Mouse (Mus musculus): ENCODE results near the gene Ephb6. TPM values are rescaled to one million over a fixed set of nuclear protein-coding genes. Genes with fewer than 3 reads are reported as not detected.
"Not testable (repeated sequence)": the region's sequence is repeated elsewhere in the genome, so short reads cannot be mapped to it uniquely, and the experiment has no call there.

Gene Ephb6
- polyA plus RNA-seq (2016; fragmentation: Nextera tagmentation; extraction: Ambion mirVana) = 5.1 and 6.2 TPM in 2 replicates

- H3K27ac ChIP-seq = peak within 1 kb of the TSS; percentile 93
- DNase-seq (ENCODE audit: low spot score) = peak; percentile 91
- H3K9me3 ChIP-seq = no peaks in the 10 kb centered on the region
- WGBS = under 1% methylated on average over 67 of the region's 68 CpGs
- H3K36me3 ChIP-seq = no peaks in the 10 kb centered on the region
- H3K4me3 ChIP-seq = peak within 1 kb of the TSS; percentile 75
- H3K4me1 ChIP-seq = peaks cover 9% of the 10 kb centered on the region; the same call in 1 of the 2 replicates
- H3K27me3 ChIP-seq (ENCODE audit: insufficient read depth, poor library complexity, severe bottlenecking) = peaks cover 24% of the 10 kb centered on the region
Observed at GRCm38 (mm10) chr6:41605061-41605793, at the start of gene Ephb6. Gene Ephb6, plus strand, starts transcription at chr6:41605482.

DNA sequence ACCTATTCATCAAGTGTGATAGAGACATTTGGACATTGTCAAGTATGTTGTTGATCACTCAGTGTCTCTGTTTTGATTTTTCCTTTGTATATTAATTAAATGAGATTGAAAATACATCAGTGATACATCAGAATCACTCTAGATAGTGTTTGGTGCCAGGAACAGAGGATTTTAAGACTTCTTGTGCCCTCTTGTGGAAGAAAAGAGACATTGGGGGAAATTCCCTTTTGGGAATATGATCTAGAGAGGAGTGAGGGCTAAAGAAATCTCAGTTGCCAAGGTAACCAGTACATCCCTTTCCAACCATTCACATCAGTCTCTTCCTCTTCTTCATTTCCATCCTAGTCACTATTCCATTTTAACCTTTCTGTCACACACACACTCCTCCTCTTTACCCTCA lies 48.9 kb upstream of the Ephb6 start:
- Histone ChIP-seq H3K27me3 (ENCODE audit: insufficient read depth, poor library complexity, severe bottlenecking) (no peaks in the 10 kb centered on the region), H3K27ac (no peak overlapping the region), H3K36me3 (no peaks in the 10 kb centered on the region), H3K4me1 (no peaks in the 10 kb centered on the region), H3K9me3 (no peaks in the 10 kb centered on the region), H3K4me3 (no peak overlapping the region)
- no peak for DNase-seq (ENCODE audit: low spot score)

GRCm38 (mm10) chr6:41557468-41557867 lies 47.8 kb upstream of the Ephb6 start:
- Histone ChIP-seq H3K4me3 (no peak overlapping the region), H3K4me1 (no peaks in the 10 kb centered on the region), H3K9me3 (no peaks in the 10 kb centered on the region), H3K36me3 (no peaks in the 10 kb centered on the region), H3K27me3 (ENCODE audit: insufficient read depth, poor library complexity, severe bottlenecking) (no peaks in the 10 kb centered on the region), H3K27ac (no peak overlapping the region)
- WGBS = 68% methylated on average over 5 of the region's 5 CpGs
- DNase-seq (ENCODE audit: low spot score) = no peak

- 45% methylated on average over 2 of the region's 2 CpGs for WGBS
- Histone ChIP-seq H3K27ac (no peak overlapping the region), H3K4me1 (no peaks in the 10 kb centered on the region), H3K36me3 (no peaks in the 10 kb centered on the region), H3K9me3 (no peaks in the 10 kb centered on the region), H3K27me3 (ENCODE audit: insufficient read depth, poor library complexity, severe bottlenecking) (no peaks in the 10 kb centered on the region), H3K4me3 (no peak overlapping the region)
- no peak for DNase-seq (ENCODE audit: low spot score)
Observed at GRCm38 (mm10) chr6:41558271-41558670, 47.0 kb upstream of the Ephb6 start.

DNA sequence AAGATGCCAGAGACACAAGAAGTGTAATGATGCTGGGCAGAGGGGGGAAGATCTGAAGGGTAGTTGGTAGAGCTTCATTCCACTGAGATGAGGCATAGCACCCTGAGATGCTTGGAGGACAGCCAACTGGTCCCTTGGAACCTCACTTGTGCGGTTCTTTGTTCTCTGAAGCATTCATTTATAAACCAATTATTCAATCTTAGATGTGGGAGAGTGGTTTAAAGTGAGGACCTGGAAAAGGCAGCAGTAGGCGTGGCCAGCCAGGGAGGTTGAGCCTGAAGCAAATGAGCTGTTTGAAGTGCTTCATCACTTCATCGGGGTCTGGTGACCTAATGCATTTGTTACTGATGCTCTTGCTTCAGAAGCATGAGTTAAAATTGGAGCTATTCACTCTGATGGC lies 46.0 kb upstream of the Ephb6 start:
- WGBS = 67% methylated on average over 3 of the region's 3 CpGs
- no peaks in the 10 kb centered on the region for H3K27me3 ChIP-seq (ENCODE audit: insufficient read depth, poor library complexity, severe bottlenecking)

DNA sequence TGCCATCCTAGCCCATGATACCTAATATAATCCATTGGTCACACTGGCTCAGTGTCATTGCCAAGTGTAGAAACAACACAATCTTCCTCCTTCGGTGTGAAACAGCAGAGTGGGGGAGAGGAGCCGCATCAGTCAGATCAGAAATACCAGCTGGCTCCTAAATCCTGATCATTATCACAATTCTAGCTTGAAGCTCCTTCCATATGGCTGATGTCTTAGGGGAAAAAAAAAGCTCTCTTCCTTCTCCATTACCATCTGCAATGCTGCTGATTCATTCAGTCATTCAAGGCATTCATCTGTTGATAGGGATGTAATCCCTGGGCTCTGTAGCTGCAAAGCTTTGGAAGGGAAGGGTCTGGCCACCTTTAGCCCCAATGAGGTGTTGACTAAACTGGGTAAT lies 45.0 kb upstream of the Ephb6 start:
- Histone ChIP-seq H3K9me3 (no peaks in the 10 kb centered on the region), H3K27ac (no peak overlapping the region), H3K4me3 (no peak overlapping the region), H3K4me1 (no peaks in the 10 kb centered on the region), H3K36me3 (no peaks in the 10 kb centered on the region), H3K27me3 (ENCODE audit: insufficient read depth, poor library complexity, severe bottlenecking) (no peaks in the 10 kb centered on the region)
- WGBS = 78% methylated on average over 2 of the region's 2 CpGs
- no peak for DNase-seq (ENCODE audit: low spot score)

More for the DNA sequence above, 46.0 kb upstream of the Ephb6 start:
- Histone ChIP-seq H3K9me3 (no peaks in the 10 kb centered on the region), H3K4me3 (no peak overlapping the region), H3K36me3 (no peaks in the 10 kb centered on the region), H3K4me1 (no peaks in the 10 kb centered on the region), H3K27ac (no peak overlapping the region)
- no peak for DNase-seq (ENCODE audit: low spot score)

DNA sequence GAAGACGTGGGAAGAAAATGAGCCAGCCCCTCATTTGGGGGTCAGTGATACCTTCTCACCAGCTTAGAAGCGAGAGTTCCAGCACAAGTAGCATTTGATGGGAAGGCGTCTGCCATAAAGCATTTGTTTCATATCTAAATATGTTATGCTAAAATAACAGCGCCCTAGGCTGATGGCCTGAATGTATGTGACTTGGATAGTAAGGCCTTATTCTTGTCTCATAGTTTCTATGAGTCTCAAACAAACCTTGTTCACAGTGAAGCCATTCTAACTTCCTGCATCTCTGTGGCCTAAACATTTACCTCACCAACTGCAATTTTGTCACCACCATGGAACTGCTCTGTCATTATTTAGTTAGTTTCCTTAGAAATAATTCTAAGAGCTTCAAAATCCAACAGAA lies 42.7 kb upstream of the Ephb6 start:
- Histone ChIP-seq H3K9me3 (no peaks in the 10 kb centered on the region), H3K4me3 (no peak overlapping the region; the same call in 1 of the 2 replicates), H3K27ac (no peak overlapping the region), H3K4me1 (no peaks in the 10 kb centered on the region), H3K36me3 (no peaks in the 10 kb centered on the region), H3K27me3 (ENCODE audit: insufficient read depth, poor library complexity, severe bottlenecking) (no peaks in the 10 kb centered on the region)
- no peak for DNase-seq (ENCODE audit: low spot score)
- 86% methylated on average over 4 of the region's 4 CpGs for WGBS

- not testable (repeated sequence) for H3K9me3 ChIP-seq; H3K27me3 ChIP-seq (ENCODE audit: insufficient read depth, poor library complexity, severe bottlenecking); H3K4me3 ChIP-seq; H3K36me3 ChIP-seq; DNase-seq (ENCODE audit: low spot score); H3K4me1 ChIP-seq
- WGBS = 52% methylated on average over 6 of the region's 23 CpGs
- H3K27ac ChIP-seq = peak overlapping the region; percentile 13; the same call in 1 of the 2 replicates
Observed at GRCm38 (mm10) chr6:41563104-41563951, 42.0 kb upstream of the Ephb6 start.

GRCm38 (mm10) chr6:41565261-41565660 lies 40.0 kb upstream of the Ephb6 start:
- Histone ChIP-seq H3K4me3 (no peak overlapping the region), H3K4me1 (no peaks in the 10 kb centered on the region), H3K9me3 (no peaks in the 10 kb centered on the region), H3K36me3 (no peaks in the 10 kb centered on the region), H3K27me3 (ENCODE audit: insufficient read depth, poor library complexity, severe bottlenecking) (no peaks in the 10 kb centered on the region), H3K27ac (no peak overlapping the region)
- no peak for DNase-seq (ENCODE audit: low spot score)
- 79% methylated on average over 1 of the region's 1 CpGs for WGBS

DNA sequence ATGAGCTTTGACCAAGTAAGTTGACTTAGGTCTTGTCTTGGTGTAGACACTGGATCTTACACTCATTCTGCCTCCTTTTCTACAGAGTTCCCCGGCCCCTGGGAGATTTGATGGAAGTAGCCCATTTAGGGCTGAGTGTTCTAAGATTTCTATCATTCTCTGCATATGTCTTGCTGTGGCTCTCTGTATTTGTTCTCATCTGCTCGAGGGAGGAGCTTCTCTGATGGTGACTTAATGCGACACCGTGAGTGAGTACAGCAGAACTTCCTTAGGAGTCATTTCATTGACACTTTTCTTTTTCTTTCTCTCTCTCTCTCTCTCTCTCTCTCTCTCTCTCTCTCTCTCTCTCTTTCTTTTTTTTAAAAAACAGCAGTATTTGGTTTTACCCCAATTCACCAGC lies 38.3 kb upstream of the Ephb6 start:
- no peak for DNase-seq (ENCODE audit: low spot score)
- Histone ChIP-seq H3K4me3 (no peak overlapping the region), H3K9me3 (no peaks in the 10 kb centered on the region), H3K27ac (no peak overlapping the region), H3K4me1 (no peaks in the 10 kb centered on the region), H3K27me3 (ENCODE audit: insufficient read depth, poor library complexity, severe bottlenecking) (no peaks in the 10 kb centered on the region), H3K36me3 (no peaks in the 10 kb centered on the region)
- WGBS = 82% methylated on average over 4 of the region's 4 CpGs

DNA sequence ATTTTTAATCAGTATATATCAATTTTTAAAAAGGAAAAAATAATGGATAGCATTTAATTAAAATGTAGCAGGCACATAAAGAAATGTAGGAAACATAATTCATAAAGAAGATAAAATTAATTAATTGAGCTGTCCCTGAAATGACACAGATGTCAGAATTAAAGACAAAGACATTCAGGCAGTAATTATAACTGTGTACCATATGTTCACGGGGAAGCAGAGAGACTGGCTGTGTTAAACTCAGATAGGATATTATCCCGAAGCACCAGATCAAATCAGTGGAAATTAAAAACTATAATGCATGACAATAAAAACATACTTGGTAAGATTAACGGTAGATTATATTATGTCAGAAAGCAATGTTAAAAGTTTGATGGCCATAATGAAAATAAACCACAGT lies 36.2 kb upstream of the Ephb6 start:
- no peaks in the 10 kb centered on the region for H3K4me1 ChIP-seq
- H3K9me3 ChIP-seq = no peaks in the 10 kb centered on the region
- no peak overlapping the region for H3K4me3 ChIP-seq
- no peaks in the 10 kb centered on the region for H3K36me3 ChIP-seq
- no peak overlapping the region for H3K27ac ChIP-seq
- DNase-seq (ENCODE audit: low spot score) = no peak
- H3K27me3 ChIP-seq (ENCODE audit: insufficient read depth, poor library complexity, severe bottlenecking) = no peaks in the 10 kb centered on the region
- WGBS = 83% methylated on average over 3 of the region's 3 CpGs

DNA sequence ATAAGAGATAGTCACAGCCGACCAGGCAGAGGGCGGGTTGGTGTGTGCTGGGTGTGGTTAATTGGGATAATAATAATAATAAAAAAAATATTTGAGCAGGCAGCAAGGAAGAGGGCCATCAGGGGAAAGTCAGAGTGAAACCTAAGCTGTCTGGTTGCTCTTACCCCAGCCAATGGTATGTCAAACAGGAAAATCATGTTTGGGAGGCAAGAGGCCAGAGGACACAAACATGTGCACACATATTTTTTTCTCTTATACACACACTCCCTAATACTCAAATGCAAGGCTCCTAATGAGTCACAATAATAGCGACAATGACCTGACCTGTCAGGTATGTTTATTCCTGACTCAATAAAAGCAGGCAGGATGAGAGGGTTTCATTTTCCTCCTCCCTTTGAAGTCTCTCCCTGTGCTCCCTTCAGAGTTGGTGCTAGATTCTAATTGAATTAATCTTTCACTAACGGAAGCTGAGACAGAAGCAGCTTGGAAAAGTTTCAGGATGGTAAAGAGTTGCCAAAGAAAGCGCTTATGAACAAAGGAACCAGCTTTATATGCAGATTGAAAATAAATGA lies 28.7 kb upstream of the Ephb6 start:
- H3K36me3 ChIP-seq = no peaks in the 10 kb centered on the region
- H3K27me3 ChIP-seq (ENCODE audit: insufficient read depth, poor library complexity, severe bottlenecking) = no peaks in the 10 kb centered on the region
- no peaks in the 10 kb centered on the region for H3K4me1 ChIP-seq
- 60% methylated on average over 5 of the region's 5 CpGs for WGBS
- no peak for DNase-seq (ENCODE audit: low spot score)
- no peaks in the 10 kb centered on the region for H3K9me3 ChIP-seq
- no peak overlapping the region for H3K27ac ChIP-seq
- H3K4me3 ChIP-seq = no peak overlapping the region

GRCm38 (mm10) chr6:41577297-41577696 lies 28.0 kb upstream of the Ephb6 start:
- Histone ChIP-seq H3K27ac (no peak overlapping the region), H3K9me3 (no peaks in the 10 kb centered on the region), H3K4me3 (no peak overlapping the region), H3K36me3 (no peaks in the 10 kb centered on the region), H3K4me1 (no peaks in the 10 kb centered on the region), H3K27me3 (ENCODE audit: insufficient read depth, poor library complexity, severe bottlenecking) (no peaks in the 10 kb centered on the region)
- 65% methylated on average over 5 of the region's 5 CpGs for WGBS
- DNase-seq (ENCODE audit: low spot score) = no peak

Measured in heart, embryonic 10.5 days (tissue).